Mouse (Mus musculus) kidney, adult 2 months (tissue): ENCODE measurements around the gene Gm3880.
"Not testable (repeated sequence)": the region's sequence is repeated elsewhere in the genome, so short reads cannot be mapped to it uniquely, and the experiment has no call there.

Experiments
- CTCF ChIP-seq: fragments of 200-500 bp; conservative IDR thresholded peaks from 2 replicates; pipeline ENCODE4 v1.5.1; 2011; ENCODE audit warnings: low read depth, mild to moderate bottlenecking, control low read depth, low read length, moderate library complexity, mixed read lengths; ENCODE audit not compliant: insufficient read depth, insufficient read length
- POLR2A ChIP-seq: fragments of 200-500 bp; IDR thresholded peaks from one replicate; pipeline ENCODE4 v1.6.1; 2011; ENCODE audit warnings: low read depth, low read length, control low read depth

- TF ChIP-seq CTCF, POLR2A: not testable (repeated sequence)
Observed at GRCm38 (mm10) chrX:102700636-102701035, 13.9 kb upstream of the Gm3880 start.
